Mouse (Mus musculus): ENCODE measurements around the gene Hils1. TPM values are rescaled to one million over a fixed set of nuclear protein-coding genes. Genes with fewer than 3 reads are reported as not detected.

Hils1 gene
- polyA plus RNA-seq, 1 experiment from 2014 or later = not detected

- no peak overlapping the region for H3K9ac ChIP-seq (ENCODE audit: low read length)
- H3K36me3 ChIP-seq (ENCODE audit: control insufficient read depth, insufficient read depth, low read length) = no peaks in the 10 kb centered on the region
- no peak overlapping the region for H3K4me2 ChIP-seq (replicated peaks; ENCODE audit: low read depth)
- no peak for DNase-seq (ENCODE audit: low spot score)
- no peak overlapping the region for H3K4me3 ChIP-seq (ENCODE audit: low read depth, low read length)
- no peaks in the 10 kb centered on the region for H3K9me3 ChIP-seq (ENCODE audit: control insufficient read depth, low read length)
- TF ChIP-seq CTCF (IDR thresholded peaks at IDR 0.05; ENCODE audit: low read depth) (no peak), EP300 (optimal IDR thresholded peaks at IDR 0.05) (no peak)
- ATAC-seq (ENCODE audit: low FRiP score, low TSS enrichment) = no peak
- H3K27me3 ChIP-seq (ENCODE audit: control insufficient read depth, insufficient read depth, low read length) = no peaks in the 10 kb centered on the region
- WGBS = 42% methylated on average over 6 of the region's 6 CpGs
- H3K27ac ChIP-seq (replicated peaks) = 0 out of 2 replicates have a peak overlapping the region, but pooled peaks have one; percentile 35
- H3K4me1 ChIP-seq (replicated peaks; ENCODE audit: control insufficient read depth, insufficient read depth) = peaks cover 5% of the 10 kb centered on the region; the same call in 1 of the 2 replicates
These were observed 19.9 kb downstream of the Hils1 start for GRCm38 (mm10) chr11:94987341-94987740.

GRCm38 (mm10) chr11:94987851-94988250 is 20.5 kb downstream of the Hils1 start:
- Histone ChIP-seq H3K27ac (replicated peaks) (peak overlapping the region; percentile 89), H3K9ac (ENCODE audit: low read length) (no peak overlapping the region), H3K4me2 (replicated peaks; ENCODE audit: low read depth) (no peak overlapping the region), H3K27me3 (ENCODE audit: control insufficient read depth, insufficient read depth, low read length) (no peaks in the 10 kb centered on the region), H3K4me1 (replicated peaks; ENCODE audit: control insufficient read depth, insufficient read depth) (peaks cover 5% of the 10 kb centered on the region; the same call in 1 of the 2 replicates), H3K36me3 (ENCODE audit: control insufficient read depth, insufficient read depth, low read length) (no peaks in the 10 kb centered on the region), H3K9me3 (ENCODE audit: control insufficient read depth, low read length) (no peaks in the 10 kb centered on the region), H3K4me3 (ENCODE audit: low read depth, low read length) (no peak overlapping the region)
- no peak for DNase-seq (ENCODE audit: low spot score)
- WGBS = 73% methylated on average over 8 of the region's 8 CpGs
- no peak for TF ChIP-seq EP300 (optimal IDR thresholded peaks at IDR 0.05)
- TF ChIP-seq CTCF (IDR thresholded peaks at IDR 0.05; ENCODE audit: low read depth) = no peak
- ATAC-seq (ENCODE audit: low FRiP score, low TSS enrichment) = no peak

- Histone ChIP-seq H3K36me3 (ENCODE audit: control insufficient read depth, insufficient read depth, low read length) (no peaks in the 10 kb centered on the region), H3K9me3 (ENCODE audit: control insufficient read depth, low read length) (no peaks in the 10 kb centered on the region), H3K4me3 (ENCODE audit: low read depth, low read length) (peak overlapping the region; percentile 37), H3K4me1 (replicated peaks; ENCODE audit: control insufficient read depth, insufficient read depth) (peaks cover 10% of the 10 kb centered on the region; the same call in 1 of the 2 replicates), H3K9ac (ENCODE audit: low read length) (peak overlapping the region; percentile 54), H3K4me2 (replicated peaks; ENCODE audit: low read depth) (peak overlapping the region; percentile 99), H3K27me3 (ENCODE audit: control insufficient read depth, insufficient read depth, low read length) (no peaks in the 10 kb centered on the region), H3K27ac (replicated peaks) (peak overlapping the region; percentile 89)
- no peak for ATAC-seq (ENCODE audit: low FRiP score, low TSS enrichment)
- TF ChIP-seq CTCF (IDR thresholded peaks at IDR 0.05; ENCODE audit: low read depth) (no peak), EP300 (optimal IDR thresholded peaks at IDR 0.05) (no peak)
- 11% methylated on average over 10 of the region's 10 CpGs for WGBS
- no peak for DNase-seq (ENCODE audit: low spot score)
These were observed 21.6 kb downstream of the Hils1 start for GRCm38 (mm10) chr11:94988780-94989561.

- peak; percentile 86 for DNase-seq (ENCODE audit: low spot score)
- H3K4me2 ChIP-seq (replicated peaks; ENCODE audit: low read depth) = peak overlapping the region; percentile 99
- peak; percentile 58 for ATAC-seq (ENCODE audit: low FRiP score, low TSS enrichment)
- no peaks in the 10 kb centered on the region for H3K9me3 ChIP-seq (ENCODE audit: control insufficient read depth, low read length)
- TF ChIP-seq EP300 (optimal IDR thresholded peaks at IDR 0.05) = peak; percentile 49
- TF ChIP-seq CTCF (IDR thresholded peaks at IDR 0.05; ENCODE audit: low read depth) = peak; percentile 33; the same call in 1 of the 2 replicates
- H3K27me3 ChIP-seq (ENCODE audit: control insufficient read depth, insufficient read depth, low read length) = no peaks in the 10 kb centered on the region
- H3K36me3 ChIP-seq (ENCODE audit: control insufficient read depth, insufficient read depth, low read length) = no peaks in the 10 kb centered on the region
- peak overlapping the region; percentile 89 for H3K27ac ChIP-seq (replicated peaks)
- under 1% methylated on average over 12 of the region's 12 CpGs for WGBS
- peak overlapping the region; percentile 37 for H3K4me3 ChIP-seq (ENCODE audit: low read depth, low read length)
- H3K9ac ChIP-seq (ENCODE audit: low read length) = peak overlapping the region; percentile 54
- peaks cover 13% of the 10 kb centered on the region; the same call in 1 of the 2 replicates for H3K4me1 ChIP-seq (replicated peaks; ENCODE audit: control insufficient read depth, insufficient read depth)
These were observed 22.2 kb downstream of the Hils1 start for GRCm38 (mm10) chr11:94989562-94990017.

- Histone ChIP-seq H3K9ac (ENCODE audit: low read length) (peak overlapping the region; percentile 38), H3K4me3 (ENCODE audit: low read depth, low read length) (peak overlapping the region; percentile 90), H3K36me3 (ENCODE audit: control insufficient read depth, insufficient read depth, low read length) (no peaks in the 10 kb centered on the region), H3K27ac (replicated peaks) (peak overlapping the region; percentile 93), H3K27me3 (ENCODE audit: control insufficient read depth, insufficient read depth, low read length) (no peaks in the 10 kb centered on the region), H3K4me2 (replicated peaks; ENCODE audit: low read depth) (peak overlapping the region; percentile 99), H3K4me1 (replicated peaks; ENCODE audit: control insufficient read depth, insufficient read depth) (peaks cover 17% of the 10 kb centered on the region; the same call in 1 of the 2 replicates), H3K9me3 (ENCODE audit: control insufficient read depth, low read length) (no peaks in the 10 kb centered on the region)
- 44% methylated on average over 6 of the region's 6 CpGs for WGBS
- ATAC-seq (ENCODE audit: low FRiP score, low TSS enrichment) (no peak), DNase-seq (ENCODE audit: low spot score) (no peak)
- TF ChIP-seq EP300 (optimal IDR thresholded peaks at IDR 0.05) = no peak
- TF ChIP-seq CTCF (IDR thresholded peaks at IDR 0.05; ENCODE audit: low read depth) = no peak
These were observed 22.8 kb downstream of the Hils1 start for GRCm38 (mm10) chr11:94990102-94990748.
